Mouse (Mus musculus): Measurements from ENCODE around the gene Gm3095.
"Not testable (repeated sequence)": the region's sequence is repeated elsewhere in the genome, so short reads cannot be mapped to it uniquely, and the experiment has no call there.

Gm3095 gene

DNA sequence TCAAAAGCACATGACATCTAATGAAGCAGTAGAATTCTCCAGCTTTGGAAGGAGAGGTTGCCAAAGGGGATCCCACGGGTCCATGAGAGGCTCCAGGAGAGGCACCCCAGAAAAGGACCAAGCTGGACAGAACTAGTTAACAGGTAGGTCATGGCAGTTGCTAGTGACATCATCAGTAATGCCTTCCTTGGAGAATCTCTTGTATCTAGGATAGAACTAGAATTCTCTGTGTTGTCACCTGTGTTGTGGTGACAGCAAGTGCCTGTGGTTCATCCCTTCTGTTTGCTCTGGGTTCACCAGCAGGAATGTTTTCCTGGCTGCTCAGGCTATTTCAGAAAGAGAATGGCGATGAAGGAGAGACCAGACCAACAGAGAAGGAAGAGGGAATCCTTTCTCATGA lies at the start of gene Gm3095:
TSS of gene Gm3095 (plus strand) at position 301 of the 400 bp plus-strand sequence.
- not testable (repeated sequence) for DNase-seq (ENCODE audit: low spot score)

DNA sequence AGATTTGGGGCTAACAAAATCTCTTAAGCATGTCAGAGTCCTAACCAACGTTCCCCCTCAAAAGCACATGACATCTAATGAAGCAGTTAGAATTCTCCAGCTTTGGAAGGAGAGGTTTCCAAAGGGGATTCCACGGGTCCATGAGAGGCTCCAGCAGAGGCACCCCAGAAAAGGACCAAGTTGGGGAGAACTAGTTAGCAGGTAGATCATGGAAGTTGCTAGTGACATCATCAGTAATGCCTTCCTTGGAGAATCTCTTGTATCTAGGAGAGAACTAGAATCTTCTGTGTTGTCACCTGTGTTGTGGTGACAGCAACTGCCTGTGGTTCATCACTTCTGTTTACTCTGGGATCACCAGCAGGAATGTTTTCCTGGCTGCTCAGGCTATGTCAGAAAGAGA lies 31.9 kb upstream of the Gm3095 start, which contains the start of gene Gm3029:
TSS of gene Gm3029 (plus strand) at position 301 of the 400 bp plus-strand sequence.
- DNase-seq (ENCODE audit: low spot score): not testable (repeated sequence)

DNA sequence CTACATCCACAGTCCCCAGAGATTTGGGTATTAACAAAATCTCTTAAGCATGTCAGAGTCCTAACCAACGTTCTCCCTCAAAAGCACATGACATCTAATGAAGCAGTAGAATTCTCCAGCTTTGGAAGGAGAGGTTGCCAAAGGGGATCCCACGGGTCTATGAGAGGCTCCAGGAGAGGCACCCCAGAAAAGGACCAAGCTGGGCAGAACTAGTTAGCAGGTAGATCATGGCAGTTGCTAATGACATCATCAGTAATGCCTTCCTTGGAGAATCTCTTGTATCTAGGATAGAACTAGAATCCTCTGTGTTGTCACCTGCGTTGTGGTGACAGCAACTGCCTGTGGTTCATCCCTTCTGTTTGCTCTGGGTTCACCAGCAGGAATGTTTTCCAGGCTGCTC lies 34.7 kb downstream of the Gm3095 start, which contains the start of gene Gm3099:
TSS of gene Gm3099 (plus strand) at position 301 of the 400 bp plus-strand sequence.
- DNase-seq (ENCODE audit: low spot score): not testable (repeated sequence)

All from embryo, embryonic 10 days (tissue).